Mouse (Mus musculus): ENCODE results near the gene Angptl2.

Gene Angptl2

DNA sequence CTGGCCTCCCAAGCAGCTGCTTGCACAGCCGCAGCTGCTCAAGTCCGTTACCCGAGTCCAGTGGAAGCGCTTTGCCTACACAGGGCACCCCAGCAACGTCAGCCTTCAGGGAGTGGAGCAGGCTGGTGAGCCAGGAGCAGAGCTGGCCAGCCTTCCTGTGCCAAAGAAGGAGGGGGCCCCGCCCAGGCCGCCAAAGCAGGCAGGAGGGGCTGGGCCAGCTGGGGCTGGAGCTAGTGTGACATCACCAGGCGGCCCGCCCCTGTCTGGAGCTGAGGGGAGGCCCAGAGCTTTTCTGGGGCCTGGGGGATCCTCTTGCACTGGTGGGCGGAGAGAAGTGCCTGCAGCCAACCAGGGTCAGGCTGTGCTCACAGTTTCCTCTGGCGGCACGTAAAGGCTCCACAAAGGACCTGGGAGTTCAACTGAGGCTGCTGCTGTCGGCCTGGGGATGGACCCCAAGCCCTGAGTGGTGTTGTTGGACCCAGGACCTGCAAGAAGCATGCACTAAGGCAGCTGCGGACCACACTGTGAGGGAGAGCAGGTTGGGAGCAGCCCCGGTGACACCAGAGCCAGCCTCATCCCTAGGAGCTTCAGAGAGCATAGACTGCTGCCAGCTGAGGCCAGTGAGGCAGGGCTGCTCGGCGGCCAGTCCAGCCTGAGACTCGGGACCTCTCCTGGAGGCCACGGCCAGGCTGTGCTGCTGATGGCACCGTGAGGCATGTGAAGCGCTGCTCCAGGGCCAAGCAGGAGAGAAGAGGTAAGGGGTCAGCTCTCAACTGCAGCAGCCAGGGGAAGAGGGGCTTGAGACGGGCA lies at the start of gene Angptl2:
Angptl2 (plus strand) TSS at position 370 of the 810 bp plus-strand sequence.
- DNase-seq (ENCODE audit: inconsistent ontology term): peak; percentile 98

DNA sequence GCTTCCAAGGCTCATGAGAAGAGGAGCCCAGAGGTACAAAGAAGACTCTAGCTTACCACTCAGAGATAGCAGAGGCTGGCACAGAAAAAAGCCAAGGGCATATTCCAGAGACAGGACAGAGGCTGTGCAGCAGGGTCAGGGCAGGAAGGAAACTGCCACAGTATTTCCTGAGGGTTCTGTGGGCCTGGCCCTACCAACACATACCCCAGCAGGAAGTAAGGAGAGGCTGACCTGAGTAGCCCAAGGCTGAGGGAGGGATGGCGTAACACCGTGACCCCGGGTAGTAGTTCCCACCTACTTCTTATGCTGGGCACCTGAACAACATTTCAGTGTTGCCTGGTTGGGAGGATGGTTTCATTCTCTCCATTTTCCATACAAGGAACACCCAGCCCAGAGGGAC lies 48.8 kb upstream of the Angptl2 start:
- DNase-seq (ENCODE audit: inconsistent ontology term): no peak

DNA sequence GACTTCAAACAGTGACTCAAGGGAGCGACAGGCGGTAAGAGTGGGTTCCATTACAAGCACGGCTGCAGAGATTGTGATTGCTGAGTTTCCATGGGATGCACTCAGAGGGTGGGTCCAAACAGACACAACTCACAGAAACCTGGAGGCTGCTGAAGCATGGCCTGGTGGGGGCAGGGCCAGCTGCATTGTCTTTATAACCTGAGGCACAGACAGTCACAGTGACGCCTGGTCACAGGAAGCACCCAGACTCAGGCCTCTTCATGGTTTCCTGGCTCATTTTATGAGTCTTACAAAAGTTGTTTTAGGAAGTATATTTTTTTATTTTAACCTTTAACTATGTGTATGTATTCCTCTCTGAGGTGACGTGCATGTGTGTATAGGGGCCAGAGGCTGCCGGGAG lies 46.4 kb upstream of the Angptl2 start:
- DNase-seq (ENCODE audit: inconsistent ontology term): no peak

DNA sequence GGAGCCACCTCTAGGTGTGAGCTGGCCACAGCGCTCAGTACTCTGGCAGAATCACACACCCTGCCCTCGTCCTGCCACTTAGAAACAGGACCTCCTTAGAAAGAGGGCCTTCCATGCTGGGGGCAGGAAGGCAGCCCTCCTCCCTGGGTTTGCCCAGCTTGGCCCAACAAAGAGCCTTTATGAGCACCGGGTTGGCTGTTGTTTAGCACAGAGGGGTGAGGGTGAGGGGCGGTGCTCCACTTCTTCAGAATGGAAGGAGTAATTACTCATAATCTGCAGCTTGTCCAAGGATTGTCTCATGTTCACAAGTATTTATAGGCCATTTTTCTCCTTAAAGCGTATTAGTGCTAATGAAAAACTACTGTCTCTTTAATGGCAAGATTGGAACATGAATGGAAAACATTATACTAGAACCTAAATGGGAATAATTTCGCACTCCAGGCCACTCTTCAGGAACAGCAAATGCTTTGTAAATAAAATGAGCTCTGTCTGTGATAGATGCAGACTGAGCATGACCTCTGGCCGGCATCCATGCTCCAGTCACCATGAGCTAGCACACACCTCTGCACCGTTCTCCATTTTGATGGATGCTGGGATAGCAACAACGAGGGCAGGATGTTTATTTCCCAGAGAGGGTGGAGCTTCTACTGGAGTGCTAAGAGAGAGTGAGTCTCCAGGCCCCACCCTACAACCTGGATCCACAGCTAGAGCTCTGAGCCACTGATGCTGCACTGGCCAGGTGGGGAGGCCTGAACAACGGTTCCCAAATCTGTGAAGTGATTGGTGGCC lies 44.9 kb upstream of the Angptl2 start:
- peak; percentile 64 for DNase-seq (ENCODE audit: inconsistent ontology term)

DNA sequence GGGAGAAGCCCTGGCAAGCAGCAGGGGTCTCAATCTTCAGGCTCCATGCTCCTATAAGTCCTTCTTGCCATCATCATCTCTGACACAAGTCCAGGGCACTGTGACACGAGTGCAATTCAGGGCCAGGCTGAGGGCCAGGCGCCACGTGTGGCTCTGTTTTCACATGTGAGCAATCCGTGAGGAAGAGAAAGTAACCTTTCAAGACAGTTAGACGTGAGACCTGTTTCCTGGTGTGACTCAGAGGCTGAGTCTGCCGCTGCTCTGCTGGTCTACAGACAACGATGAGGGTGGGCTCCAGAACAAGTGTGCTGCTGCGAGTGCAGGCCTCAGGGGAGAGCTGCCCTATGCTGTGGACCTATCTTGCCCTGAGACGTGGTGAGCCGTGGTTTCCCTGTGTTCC lies 42.7 kb upstream of the Angptl2 start:
- DNase-seq (ENCODE audit: inconsistent ontology term): no peak

DNA sequence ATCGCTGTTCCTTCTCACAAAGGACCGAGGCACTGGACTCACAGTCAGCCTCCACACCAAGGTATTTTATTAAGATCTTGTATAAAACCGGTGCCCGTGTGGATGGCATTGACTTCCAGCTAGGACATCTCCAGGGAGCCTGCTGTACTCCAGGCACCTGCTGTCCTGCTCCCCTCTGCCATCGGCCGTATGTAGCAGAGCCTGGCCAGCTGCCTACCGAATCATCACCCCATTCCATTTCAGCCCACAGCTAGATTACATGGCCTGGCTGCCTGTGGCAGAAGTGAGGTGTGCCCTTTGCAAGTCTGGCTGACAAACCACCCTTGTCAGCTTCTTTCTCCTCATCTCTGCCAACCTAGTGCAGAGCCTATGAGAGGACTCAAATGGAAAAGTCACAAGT lies 42.2 kb upstream of the Angptl2 start:
- DNase-seq (ENCODE audit: inconsistent ontology term): no peak

DNA sequence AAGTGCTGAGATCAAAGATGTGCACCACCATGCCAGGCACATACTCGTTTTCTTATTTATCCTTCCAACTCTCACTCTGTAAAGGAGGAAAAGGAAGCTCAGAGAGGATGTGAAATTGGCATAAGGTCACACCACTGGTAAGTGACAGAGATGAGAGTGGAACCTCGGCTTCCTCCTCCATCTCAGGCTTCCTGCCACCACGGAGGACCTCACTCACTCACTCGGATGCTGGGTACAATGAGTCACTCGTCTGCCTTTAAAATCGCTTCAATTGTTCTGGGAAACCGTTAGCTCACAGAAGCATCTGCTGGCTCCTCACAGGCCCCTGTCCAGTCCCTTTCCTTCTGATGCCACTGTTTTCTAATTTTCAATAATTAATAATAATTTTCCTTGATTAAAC lies 39.4 kb upstream of the Angptl2 start:
- DNase-seq (ENCODE audit: inconsistent ontology term): peak; percentile 81

DNA sequence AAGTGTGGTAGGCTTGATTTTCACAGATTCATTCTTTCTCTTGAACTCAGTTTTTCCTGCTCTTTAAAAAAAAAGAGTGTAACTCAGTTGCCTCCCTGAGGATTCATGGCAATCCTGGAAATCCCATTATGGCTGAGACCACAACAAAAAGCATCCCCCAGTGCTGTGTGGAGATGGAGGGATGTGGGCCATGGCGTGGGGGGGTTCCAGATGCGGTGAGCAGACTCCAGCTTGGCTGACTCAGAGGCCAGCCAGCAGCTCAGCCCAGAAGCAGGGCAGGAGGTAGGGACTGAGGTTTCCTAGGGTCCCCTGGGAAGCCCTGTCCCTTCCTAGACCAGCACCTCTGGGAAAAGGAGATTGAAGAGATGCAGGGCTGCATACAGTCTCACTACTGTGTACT lies 38.9 kb upstream of the Angptl2 start:
- DNase-seq (ENCODE audit: inconsistent ontology term): peak; percentile 73

DNA sequence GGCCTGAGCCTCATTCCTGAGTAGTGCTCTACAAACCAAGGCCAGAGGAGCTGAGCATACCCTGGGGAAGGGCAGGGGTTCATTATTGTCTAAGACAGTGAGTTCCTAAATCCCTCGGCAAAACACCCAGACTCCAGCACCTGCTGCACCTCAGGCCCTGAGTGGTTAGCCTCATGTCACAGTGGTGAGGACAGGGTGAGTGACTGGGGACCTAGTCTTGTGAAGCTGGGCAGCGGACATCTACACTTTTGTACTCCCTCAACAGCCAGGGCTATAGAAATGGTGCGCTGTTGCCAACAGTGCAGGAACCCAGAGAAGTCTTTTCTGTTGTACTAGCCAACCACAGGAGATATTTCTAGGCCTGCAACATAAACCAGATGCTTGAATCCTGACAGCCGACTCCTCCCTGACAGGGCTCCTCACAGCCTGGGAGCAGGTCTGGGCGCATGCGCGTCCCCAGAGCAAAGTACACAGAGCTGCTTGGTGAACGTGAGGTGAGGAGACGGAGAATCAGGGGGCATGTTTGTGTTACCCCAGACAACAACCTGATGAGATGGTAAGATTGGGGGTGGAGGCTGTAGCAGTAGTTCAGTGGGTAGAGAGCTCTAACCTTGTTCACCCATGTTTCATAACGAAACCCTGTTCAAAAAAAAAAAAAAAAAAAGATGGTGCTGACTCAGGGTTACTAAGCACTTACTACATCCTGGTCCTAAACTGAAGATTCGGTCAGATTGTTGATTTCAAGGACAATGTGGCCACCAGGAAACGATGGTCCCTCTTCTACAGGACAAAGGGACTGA lies 38.2 kb upstream of the Angptl2 start:
- DNase-seq (ENCODE audit: inconsistent ontology term): no peak

DNA sequence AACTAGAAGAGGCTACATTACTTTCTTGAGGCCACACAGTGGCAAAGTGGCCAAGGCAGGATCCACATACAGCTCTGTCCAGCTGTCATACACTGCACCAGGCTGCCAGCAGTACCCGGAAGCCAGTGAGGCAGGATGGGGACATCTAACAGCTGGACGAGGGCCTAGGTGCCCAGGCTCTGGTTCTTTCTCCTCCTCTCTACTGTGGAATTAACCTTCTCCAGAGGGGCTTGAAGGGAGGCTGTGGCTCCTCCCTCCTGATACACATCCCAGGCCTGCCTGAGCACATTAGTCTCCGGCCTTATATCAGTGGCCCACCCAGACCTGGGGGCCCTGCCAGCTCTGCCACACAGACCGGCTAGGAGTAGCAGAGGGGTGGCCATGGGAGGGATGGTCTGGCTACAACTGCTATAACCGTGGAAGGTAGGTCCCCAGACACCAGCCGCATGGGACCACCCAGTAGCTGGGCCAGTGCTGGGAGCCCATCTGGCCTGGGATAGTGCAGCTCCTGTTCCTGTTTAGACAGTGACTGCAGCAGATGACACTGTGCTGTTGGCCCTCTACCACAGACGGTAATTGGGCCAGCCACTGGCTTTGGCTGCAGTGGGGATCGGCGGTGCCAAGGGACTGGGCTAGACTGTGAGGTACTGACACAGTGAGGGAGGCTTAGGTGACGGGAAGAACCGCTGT lies 37.5 kb upstream of the Angptl2 start:
- peak; percentile 87 for DNase-seq (ENCODE audit: inconsistent ontology term)

DNA sequence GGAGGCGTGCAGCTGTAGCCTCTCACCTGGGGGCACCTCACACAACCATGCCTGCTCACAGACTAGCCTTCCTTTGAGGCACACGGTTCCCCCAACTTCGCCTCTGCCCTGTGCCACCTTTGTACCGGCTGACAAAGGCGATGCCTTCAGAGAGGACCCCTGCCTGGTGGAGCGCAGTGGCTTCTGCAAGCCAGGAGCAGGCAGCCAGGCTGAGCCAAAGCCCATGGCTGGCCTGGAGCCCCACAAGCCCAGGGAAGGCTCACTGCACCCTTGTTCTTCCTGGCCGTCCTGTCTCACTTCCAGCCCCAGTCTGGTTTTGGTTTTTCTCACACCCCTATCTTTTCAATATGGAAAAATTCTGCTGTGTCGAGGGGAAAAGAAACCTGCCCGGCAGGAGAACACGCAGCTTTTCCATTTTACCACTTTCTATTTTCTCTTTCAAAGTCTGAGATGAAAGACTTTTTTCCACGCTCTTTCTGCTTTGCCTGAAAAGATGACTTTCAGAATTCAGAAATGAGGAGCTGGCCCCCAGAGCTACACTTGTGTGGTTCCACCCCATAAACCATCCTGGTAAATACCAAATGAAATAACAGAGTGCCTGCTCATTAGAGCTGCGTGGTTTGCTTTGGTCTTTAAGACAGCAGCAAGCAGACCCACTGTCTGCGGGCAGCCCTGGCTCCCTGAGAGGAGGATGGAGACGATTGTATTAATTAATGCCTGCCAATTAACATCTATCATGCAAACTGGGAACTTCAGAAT lies 36.5 kb upstream of the Angptl2 start:
- DNase-seq (ENCODE audit: inconsistent ontology term): peak; percentile 39

DNA sequence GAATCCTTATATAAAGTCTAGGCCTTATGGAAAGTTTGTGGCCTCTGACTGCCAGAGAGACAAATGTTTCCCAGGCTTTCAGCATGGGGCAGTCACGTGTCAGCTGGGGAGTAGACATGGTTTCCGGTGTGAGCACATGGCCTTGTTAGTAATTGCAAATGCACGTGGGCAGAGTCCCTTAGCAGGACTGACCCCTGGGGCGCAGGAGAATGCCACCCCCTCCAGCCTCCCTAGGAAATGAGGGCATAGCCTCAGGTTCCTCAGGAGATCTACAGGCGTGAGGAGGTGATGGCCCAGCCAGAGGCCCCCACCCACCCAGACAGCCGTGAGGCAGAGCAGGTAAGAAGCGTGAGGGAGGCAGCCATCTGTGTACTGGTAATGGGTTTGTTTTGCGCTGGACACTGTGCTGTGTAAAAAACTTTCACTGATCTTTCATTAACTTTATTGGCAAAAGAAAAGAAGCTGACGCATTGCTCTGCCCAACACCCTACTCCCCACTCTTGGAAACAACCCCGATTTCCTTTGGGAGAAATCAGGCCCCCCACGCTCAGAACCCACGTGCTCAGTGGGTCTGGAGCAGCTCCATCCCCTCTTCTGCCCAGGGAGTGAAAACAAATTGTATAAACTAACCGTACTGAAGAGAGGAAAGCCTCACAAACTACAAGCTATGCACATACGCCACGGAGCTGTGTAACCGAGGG lies 35.8 kb upstream of the Angptl2 start:
- DNase-seq (ENCODE audit: inconsistent ontology term): peak; percentile 76

DNA sequence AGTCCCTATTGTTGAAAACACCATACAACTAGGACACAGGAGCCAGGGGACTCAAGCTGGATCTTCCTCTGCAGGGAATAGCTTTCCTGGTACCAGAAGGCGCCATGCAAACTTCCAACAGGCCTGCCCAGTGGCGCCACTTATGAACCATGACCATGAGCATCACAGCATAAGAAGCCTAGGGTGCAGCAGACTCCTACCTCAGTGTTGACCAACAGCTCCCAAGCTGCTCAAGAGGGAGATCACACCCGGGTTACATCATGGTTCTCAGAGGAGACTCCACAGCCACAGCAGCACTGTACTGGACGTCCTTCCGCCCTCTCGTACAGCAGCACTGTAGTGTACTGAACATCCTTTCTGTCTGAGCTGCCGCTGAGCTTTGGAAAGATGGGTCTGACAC lies 32.5 kb upstream of the Angptl2 start:
- no peak for DNase-seq (ENCODE audit: inconsistent ontology term)

DNA sequence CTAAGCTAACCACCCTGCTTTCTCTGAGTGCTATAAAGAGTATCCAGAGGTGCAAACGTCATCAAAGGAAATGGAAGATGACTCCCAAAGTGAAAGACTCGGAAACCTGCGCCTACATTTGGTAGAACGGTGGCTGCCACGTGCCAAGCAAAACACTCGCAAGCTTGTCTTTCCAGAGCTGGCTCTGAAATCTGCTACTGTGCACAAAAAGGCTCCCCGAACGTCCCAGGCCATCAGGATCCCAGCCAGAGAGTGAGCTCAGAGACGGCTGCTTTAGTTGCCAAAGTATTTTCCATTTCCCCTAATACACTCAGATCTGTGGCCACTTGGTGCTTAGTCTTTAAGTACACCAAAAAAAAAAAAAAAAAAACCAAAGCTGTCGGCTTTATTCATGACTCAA lies 31.2 kb upstream of the Angptl2 start:
- DNase-seq (ENCODE audit: inconsistent ontology term): peak; percentile 83

DNA sequence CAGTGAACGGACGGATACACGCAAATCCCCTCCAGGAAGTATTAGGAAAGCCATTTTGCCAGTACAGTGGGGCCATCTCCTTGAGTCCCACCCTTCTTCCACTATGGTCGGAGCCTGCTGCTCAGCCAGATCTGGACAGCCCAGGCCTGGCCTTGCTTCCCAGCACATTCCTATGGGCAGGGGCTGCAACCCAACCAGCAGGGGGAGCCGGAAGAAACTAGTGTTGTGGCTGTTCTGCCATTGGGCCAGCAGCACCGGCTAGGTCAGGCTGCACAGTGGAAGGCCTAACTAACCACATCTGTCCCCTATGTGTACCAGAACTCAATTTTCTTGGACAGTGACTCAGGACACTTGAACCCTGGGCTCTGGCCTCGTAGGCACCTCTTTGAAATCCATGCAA lies 30.6 kb upstream of the Angptl2 start:
- peak; percentile 39 for DNase-seq (ENCODE audit: inconsistent ontology term)

DNA sequence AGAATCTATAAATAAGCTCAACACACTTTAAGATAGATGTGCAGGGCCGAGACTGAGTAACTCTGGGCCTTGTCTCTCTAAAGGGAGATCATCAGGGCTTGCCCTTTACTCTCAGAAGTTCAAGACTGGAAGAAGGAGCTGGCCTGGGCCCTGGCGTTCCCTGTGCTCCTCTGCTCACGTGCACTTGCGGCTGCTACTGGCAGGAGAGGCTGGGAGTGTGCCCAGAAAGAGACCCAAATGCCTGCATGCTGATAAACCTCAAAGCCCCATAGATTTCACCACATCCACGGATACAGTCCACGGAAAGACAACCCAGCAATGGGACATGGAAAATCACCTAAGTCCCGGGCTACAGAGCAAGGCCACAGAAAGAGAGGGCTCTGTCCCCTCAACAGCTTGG lies 29.4 kb upstream of the Angptl2 start:
- DNase-seq (ENCODE audit: inconsistent ontology term): no peak

DNA sequence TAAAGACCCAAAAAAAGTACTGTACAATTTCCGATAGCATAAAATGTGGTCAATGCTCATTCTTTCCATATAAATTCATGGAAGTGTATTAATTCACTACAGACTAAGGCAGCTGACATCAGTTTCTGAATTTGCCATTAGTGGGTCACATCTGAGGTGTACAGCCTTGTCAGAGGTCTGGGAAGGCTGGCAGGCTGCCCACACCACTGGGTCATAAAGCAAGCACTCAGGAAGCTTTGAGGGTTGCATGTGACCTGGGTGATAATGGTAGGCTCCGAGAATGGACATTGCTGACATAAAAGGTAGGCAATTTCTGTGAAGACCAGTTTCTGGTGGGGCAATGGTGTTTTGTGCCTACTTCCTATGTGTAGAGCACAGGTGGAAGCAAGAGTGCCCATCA lies 28.0 kb upstream of the Angptl2 start:
- no peak for DNase-seq (ENCODE audit: inconsistent ontology term)

DNA sequence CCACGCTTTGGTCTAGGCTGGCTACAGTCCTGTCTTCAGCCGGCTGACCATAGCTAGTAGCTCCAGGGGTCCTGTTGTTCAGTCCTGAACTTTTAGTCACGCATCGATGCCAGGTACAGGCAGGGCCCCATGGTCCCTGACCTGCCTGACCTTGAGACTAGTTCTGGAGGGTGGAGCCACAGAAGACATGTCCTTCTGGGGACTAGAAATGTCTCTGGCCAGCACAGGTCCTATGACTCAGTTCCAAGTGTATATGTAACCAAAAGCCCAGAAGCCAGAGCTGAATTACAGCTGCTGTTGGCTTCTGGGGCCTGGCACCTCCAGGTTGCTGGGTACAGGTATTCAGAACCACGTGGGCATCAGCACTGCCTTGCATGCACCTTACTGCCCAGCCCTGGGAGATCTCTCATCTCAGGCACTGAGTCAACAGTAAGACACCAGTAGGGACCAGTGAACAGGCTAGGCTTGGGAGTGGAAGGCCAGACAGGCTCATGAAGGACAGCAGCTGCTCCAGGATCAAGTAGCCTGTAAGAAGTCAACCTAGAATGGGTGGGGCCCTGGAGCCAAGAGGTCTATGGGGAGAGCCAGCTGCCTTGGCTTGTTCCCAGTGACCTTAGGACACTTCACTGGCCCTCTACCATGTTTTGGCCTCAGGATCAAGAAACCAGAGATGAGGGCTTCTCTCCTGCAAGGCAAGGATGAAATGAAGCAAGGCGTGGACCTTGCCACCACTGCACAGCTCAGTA lies 26.8 kb upstream of the Angptl2 start:
- DNase-seq (ENCODE audit: inconsistent ontology term): no peak

DNA sequence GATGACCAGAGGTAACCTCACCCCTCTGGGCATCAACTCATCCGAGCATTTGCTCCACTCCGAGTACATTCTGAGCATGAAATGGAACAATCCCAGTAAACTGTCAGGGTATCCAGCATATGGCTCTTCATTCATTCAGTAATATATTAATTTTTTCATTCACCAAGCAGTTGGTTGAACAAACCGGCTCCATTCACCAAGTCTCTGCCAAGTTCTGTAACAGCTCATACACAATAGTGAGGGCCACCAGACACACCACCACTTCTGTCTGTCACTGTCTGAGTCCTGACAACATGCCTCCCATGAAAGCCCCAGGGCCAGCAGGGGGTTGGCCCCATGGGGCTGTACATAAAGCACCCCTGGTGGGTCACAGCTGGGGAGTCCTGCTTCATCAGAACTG lies 25.9 kb upstream of the Angptl2 start:
- DNase-seq (ENCODE audit: inconsistent ontology term): no peak
